Mouse (Mus musculus): Measurements from ENCODE around the gene Rtl5.

DNA sequence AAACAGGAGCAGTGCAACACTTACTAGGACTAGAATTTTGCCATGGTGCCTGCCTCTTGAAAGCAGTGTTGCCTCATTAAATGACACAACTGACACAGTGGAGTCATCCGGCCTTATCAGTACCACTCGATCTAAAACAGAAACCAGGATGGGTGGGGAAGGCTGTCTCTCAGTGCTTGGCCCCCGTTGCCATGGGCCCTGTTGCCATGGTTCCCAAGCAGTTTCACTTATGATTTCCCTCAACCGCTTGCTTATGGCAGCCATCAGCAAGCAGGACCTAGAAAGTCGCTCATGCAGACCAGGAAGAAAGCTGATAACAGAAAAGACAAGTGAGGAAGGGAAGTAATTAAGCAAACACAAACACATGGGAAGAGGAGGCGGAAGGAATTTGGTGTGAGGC lies 39.3 kb downstream of the Rtl5 start:
- peak; percentile 40; the same call in 1 of the 2 replicates for TF ChIP-seq GATA1 (IDR thresholded peaks at IDR 0.05; ENCODE audit: low read length)
- no peak for TF ChIP-seq TAL1 (IDR thresholded peaks at IDR 0.05; ENCODE audit: low read length)

All from erythroblast, embryonic 14.5 days (primary cell).